Mouse (Mus musculus) limb, embryonic 14.5 days (tissue): ENCODE measurements around the gene Cdadc1. TPM values are rescaled to one million over a fixed set of nuclear protein-coding genes. Genes with fewer than 3 reads are reported as not detected.

Experiments
- ATAC-seq: fragments of 200-750 bp; cut with Nextera tagmentation; 2 replicates; pipeline ENCODE4 v1.8.0; 2017; ENCODE audit warnings: low read depth, moderate number of reproducible peaks, moderate TSS enrichment; ENCODE audit not compliant: low FRiP score
- DNase-seq: peaks from one replicate; pipeline ENCODE4 v3.0.0-alpha.2; 2015; ENCODE audit warnings: low spot score
- H3K27ac ChIP-seq: fragments of 300-500 bp; sonication (generic); replicated peaks from 2 replicates; pipeline ENCODE4 v1.5.1; 2014; ENCODE audit warnings: low read depth, mild to moderate bottlenecking, low read length, moderate library complexity, mixed read lengths
- H3K27me3 ChIP-seq: fragments of 300-500 bp; sonication (generic); 2 replicates; pipeline ENCODE4 v1.6.1; 2014; ENCODE audit warnings: low read length, mixed read lengths; ENCODE audit not compliant: control insufficient read depth, insufficient read depth
- H3K36me3 ChIP-seq: fragments of 300-500 bp; sonication (generic); 2 replicates; pipeline ENCODE4 v1.6.1; 2014; ENCODE audit warnings: mild to moderate bottlenecking, low read length, moderate library complexity, mixed read lengths; ENCODE audit not compliant: control insufficient read depth, insufficient read depth
- H3K4me1 ChIP-seq: fragments of 300-500 bp; sonication (generic); 2 replicates; pipeline ENCODE4 v1.6.1; 2014; ENCODE audit warnings: antibody characterized with exemption, low read length, mixed read lengths; ENCODE audit not compliant: control insufficient read depth, insufficient read depth
- H3K4me2 ChIP-seq: fragments of 300-500 bp; sonication (generic); replicated peaks from 2 replicates; pipeline ENCODE4 v1.6.1; 2014; ENCODE audit warnings: low read depth, mild to moderate bottlenecking, low read length, moderate library complexity; ENCODE audit not compliant: severe bottlenecking
- H3K4me3 ChIP-seq: fragments of 300-500 bp; sonication (generic); replicated peaks from 2 replicates; pipeline ENCODE4 v1.5.1; 2014; ENCODE audit warnings: low read length
- H3K9ac ChIP-seq: fragments of 300-500 bp; sonication (generic); 2 replicates; pipeline ENCODE4 v1.6.1; 2014; ENCODE audit warnings: mild to moderate bottlenecking, low read depth, low read length, moderate library complexity; ENCODE audit not compliant: severe bottlenecking
- H3K9me3 ChIP-seq: fragments of 300-500 bp; sonication (generic); 2 replicates; pipeline ENCODE4 v1.6.1; 2016; ENCODE audit warnings: low read length; ENCODE audit not compliant: control insufficient read depth
- POLR2A ChIP-seq: fragments of 200-500 bp; IDR thresholded peaks from 2 replicates; pipeline ENCODE4 v1.8.0; 2012; ENCODE audit warnings: inconsistent platforms, mild to moderate bottlenecking, moderate library complexity, borderline replicate concordance; ENCODE audit not compliant: insufficient read depth, insufficient read length; ENCODE audit errors: extremely low read depth
- WGBS: fragments of 180-500 bp; shearing (Covaris S2); extraction: QIAGEN DNeasy Blood & Tissue Kit; methylation state at CpG from one replicate; pipeline ENCODE4 v1.1.7; 2014; 5-methylcytosine and 5-hydroxymethylcytosine counted together
- polyA plus RNA-seq, 2 experiments: library from polyadenylated mRNA; depleted of rRNA in 1 of 2; stranded (reverse) in 1 of 2; unstranded in 1 of 2; fragments of >200 nt; fragmentation: Nextera tagmentation in 1 of 2; extraction: Ambion mirVana in 1 of 2; gene quantifications; 2 replicates each; pipeline versions ENCODE4 v1.2.1 to v1.2.3; 2012 to 2014

Cdadc1 gene
- polyA plus RNA-seq, 2 experiments = 16.2 to 31.5 TPM

- peaks cover 20% of the 10 kb centered on the region for H3K36me3 ChIP-seq
- DNase-seq = no peak
- H3K27me3 ChIP-seq = 0 out of 2 replicates have a peak, but pooled peaks cover 4% of the 10 kb centered on the region
- H3K9ac ChIP-seq = no peak overlapping the region
- WGBS = 84% methylated on average over 9 of the region's 9 CpGs
- H3K9me3 ChIP-seq = no peaks in the 10 kb centered on the region
- no peak overlapping the region for H3K4me2 ChIP-seq
- TF ChIP-seq POLR2A = no peak
- H3K27ac ChIP-seq = no peak overlapping the region
- H3K4me3 ChIP-seq = no peak overlapping the region
- ATAC-seq = no peak
- 0 out of 2 replicates have a peak, but pooled peaks cover 10% of the 10 kb centered on the region for H3K4me1 ChIP-seq
Measured at GRCm38 (mm10) chr14:59630096-59630495, 32.3 kb upstream of the Cdadc1 start.

- TF ChIP-seq POLR2A = no peak
- Histone ChIP-seq H3K36me3 (peaks cover 20% of the 10 kb centered on the region), H3K27me3 (0 out of 2 replicates have a peak, but pooled peaks cover 4% of the 10 kb centered on the region), H3K9ac (no peak overlapping the region), H3K27ac (no peak overlapping the region), H3K9me3 (no peaks in the 10 kb centered on the region), H3K4me2 (peak overlapping the region; percentile 69; the same call in 1 of the 2 replicates), H3K4me1 (0 out of 2 replicates have a peak, but pooled peaks cover 12% of the 10 kb centered on the region), H3K4me3 (peak overlapping the region; percentile 16; the same call in 1 of the 2 replicates)
- no peak for ATAC-seq
- no peak for DNase-seq
- 81% methylated on average over 15 of the region's 15 CpGs for WGBS
Measured at GRCm38 (mm10) chr14:59629308-59629707, 31.5 kb upstream of the Cdadc1 start.

GRCm38 (mm10) chr14:59627823-59628222, 30.1 kb upstream of the Cdadc1 start:
- 15% methylated on average over 7 of the region's 7 CpGs for WGBS
- Histone ChIP-seq H3K27me3 (0 out of 2 replicates have a peak, but pooled peaks cover 4% of the 10 kb centered on the region), H3K27ac (peak overlapping the region; percentile 86), H3K9me3 (no peaks in the 10 kb centered on the region), H3K9ac (peak overlapping the region; percentile 80), H3K36me3 (peaks cover 20% of the 10 kb centered on the region), H3K4me2 (peak overlapping the region; percentile 69), H3K4me3 (peak overlapping the region; percentile 72), H3K4me1 (0 out of 2 replicates have a peak, but pooled peaks cover 12% of the 10 kb centered on the region)
- ATAC-seq (peak; percentile 53), DNase-seq (peak; percentile 79)
- no peak for TF ChIP-seq POLR2A

- Histone ChIP-seq H3K4me3 (peak overlapping the region; percentile 72), H3K27me3 (0 out of 2 replicates have a peak, but pooled peaks cover 4% of the 10 kb centered on the region), H3K4me2 (peak overlapping the region; percentile 69), H3K9ac (peak overlapping the region; percentile 80), H3K27ac (peak overlapping the region; percentile 86), H3K9me3 (no peaks in the 10 kb centered on the region), H3K4me1 (0 out of 2 replicates have a peak, but pooled peaks cover 12% of the 10 kb centered on the region), H3K36me3 (peaks cover 20% of the 10 kb centered on the region)
- DNase-seq (peak; percentile 20), ATAC-seq (no peak)
- TF ChIP-seq POLR2A = no peak
- 6% methylated on average over 9 of the region's 9 CpGs for WGBS
Measured at GRCm38 (mm10) chr14:59627142-59627680, 29.5 kb upstream of the Cdadc1 start.

- peak overlapping the region; percentile 80 for H3K9ac ChIP-seq
Measured at GRCm38 (mm10) chr14:59626711-59627110, 29.0 kb upstream of the Cdadc1 start.

More at GRCm38 (mm10) chr14:59626711-59627110, 29.0 kb upstream of the Cdadc1 start:
- no peak for TF ChIP-seq POLR2A
- Histone ChIP-seq H3K27ac (peak overlapping the region; percentile 86), H3K4me1 (0 out of 2 replicates have a peak, but pooled peaks cover 12% of the 10 kb centered on the region), H3K36me3 (peaks cover 20% of the 10 kb centered on the region), H3K9me3 (no peaks in the 10 kb centered on the region), H3K4me3 (peak overlapping the region; percentile 72), H3K4me2 (peak overlapping the region; percentile 69), H3K27me3 (0 out of 2 replicates have a peak, but pooled peaks cover 4% of the 10 kb centered on the region)
- 15% methylated on average over 8 of the region's 8 CpGs for WGBS
- DNase-seq = peak; percentile 45
- no peak for ATAC-seq
